Mouse (Mus musculus): ENCODE results near the gene Ensa.
"Not testable (repeated sequence)": the region's sequence is repeated elsewhere in the genome, so short reads cannot be mapped to it uniquely, and the experiment has no call there.

Gene Ensa

GRCm38 (mm10) chr3:95624628-95625503 lies at the start of gene Ensa:
Gene Ensa (plus strand): TSS chr3:95624993.
- peak; percentile 99 for DNase-seq

DNA sequence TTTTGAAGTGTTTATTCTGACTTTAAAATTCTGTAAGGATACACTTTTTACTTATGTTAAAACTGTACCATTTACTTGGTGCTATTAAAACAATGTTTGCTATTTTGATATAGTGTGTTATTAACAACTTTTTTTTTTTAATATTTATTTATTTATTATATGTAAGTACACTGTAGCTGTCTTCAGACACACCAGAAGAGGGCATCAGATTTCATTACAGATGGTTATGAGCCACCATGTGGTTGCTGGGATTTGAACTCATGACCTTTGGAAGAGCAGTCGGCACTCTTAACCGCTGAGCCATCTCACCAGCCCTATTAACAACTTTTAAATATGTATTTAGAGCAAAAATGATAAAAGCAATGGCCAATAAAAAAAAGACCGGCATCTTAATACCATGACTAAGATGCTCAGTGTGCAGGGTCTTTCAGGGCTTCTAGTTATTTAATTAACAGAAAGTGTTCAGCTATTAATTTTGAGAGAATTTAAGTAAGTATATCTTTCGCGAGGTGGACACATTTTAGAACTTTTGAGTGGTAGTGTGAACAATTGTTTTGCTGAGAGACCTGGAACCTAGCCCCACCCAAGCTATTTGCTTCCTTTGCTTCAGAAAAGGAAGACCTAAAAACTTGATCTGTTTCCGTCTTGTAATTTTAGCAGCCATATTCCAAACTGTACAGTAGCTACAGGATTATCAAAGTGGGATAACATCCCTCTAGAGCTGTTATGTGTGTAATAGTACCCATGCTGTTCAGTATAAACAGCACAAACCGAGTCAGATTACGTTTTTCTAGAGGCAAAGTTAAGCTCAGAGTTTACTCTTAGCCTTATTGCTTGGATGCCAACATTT lies 36.8 kb upstream of the Ensa start:
- DNase-seq = no peak

DNA sequence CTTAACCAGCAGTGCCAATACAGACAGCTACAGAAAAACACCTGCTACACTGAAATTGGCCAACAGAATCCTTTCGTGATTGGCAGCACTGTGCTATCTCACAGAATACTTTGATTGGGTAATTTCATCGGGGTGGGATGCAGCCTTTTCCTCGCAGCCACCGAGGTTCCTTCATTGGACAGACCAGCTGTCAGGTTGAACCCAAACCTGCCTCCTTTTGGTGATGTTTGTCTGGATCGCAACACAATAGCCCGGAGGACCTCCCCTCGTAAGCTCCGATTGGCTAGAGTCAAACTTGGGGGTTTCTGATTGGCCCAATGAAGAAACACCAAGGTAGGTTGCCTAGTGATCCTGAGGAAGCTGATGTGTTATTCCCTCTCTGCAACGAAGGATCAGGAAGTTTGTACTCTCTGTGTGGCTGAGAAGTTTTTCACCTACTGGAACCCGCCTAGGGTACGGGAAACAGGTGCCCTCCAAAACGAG lies 36.1 kb upstream of the Ensa start, which contains the start of gene Golph3l:
Golph3l (plus strand) TSS at position 331 of the 483 bp plus-strand sequence.
- DNase-seq = peak; percentile 99

DNA sequence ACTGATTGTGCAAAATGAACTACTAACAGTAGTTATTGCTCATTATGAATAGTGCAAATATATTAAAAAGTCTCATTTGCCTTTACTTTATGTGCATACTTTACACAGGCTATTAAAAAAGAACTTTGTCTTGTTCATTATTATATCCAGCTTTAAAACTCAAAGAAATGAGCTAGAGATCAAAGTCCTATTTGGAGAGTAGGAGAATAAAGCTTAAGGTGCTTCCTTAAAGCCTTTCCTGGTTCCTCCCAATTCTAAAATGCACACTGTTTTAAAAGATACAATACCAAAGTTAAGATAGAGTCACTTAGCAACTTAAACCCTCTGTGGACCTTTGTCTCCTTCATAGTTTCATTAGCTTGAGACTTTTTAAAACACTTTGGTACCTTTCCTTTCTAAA lies 26.1 kb upstream of the Ensa start:
- DNase-seq = no peak

GRCm38 (mm10) chr3:95601287-95601686 lies 23.5 kb upstream of the Ensa start:
- DNase-seq = no peak

DNA sequence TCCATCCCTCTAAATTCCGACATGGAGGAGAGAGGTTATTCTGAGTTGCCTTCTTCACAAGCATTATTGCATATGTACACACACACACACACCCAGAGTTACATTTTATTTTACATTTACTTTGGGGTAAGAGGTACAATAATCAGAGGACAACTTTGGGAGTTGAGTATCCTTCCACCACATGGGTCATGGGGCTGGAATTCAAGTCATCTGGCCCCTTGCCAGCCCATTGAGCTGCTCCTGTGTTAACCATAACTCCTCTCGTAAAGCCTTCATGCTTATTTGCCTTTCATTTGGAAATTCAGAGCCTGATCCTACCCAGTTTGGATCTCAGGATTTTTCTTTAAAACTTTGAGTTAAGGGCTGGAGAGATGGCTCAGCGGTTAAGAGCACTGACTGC lies 18.7 kb upstream of the Ensa start:
- no peak for DNase-seq

- no peak for DNase-seq
Observed at GRCm38 (mm10) chr3:95609195-95609594, 15.6 kb upstream of the Ensa start.

DNA sequence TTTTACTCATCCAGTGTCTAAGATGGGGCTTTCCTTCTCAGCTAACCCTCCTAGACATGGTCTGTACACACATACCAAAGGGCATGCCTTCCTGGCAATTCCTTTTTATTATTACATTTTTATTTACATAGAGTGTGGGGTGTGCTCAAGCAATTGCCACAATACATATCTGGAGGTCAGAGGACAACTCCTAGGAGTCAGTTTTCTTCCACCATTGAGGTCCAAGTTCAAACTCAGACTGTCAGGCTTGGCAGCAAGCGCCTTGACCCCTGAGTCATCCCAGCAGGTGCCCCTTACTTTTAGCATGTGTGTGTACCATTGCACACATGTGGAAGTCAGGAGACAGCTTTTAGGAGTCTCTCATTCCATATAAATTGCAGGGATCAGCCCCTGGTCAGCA lies 10.8 kb upstream of the Ensa start:
- DNase-seq = no peak

DNA sequence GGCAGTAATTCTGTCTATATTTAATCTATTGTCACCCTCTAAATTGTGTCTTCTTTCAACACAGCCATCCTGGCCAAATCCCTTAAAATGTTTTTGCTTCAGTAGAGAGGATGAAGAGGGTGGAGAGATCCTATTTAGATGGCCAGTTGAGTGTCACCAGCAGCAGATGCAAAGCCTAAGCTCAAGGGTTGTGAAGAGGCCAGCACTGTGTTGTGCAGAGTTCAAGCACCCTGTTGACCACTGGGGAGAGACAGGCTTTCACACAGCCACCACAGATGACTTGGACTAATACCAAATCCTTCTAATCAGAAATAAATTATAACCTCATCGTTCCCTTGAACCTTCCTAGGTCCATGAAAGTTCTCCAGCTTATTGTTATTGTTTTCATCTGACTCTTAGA lies 6.3 kb upstream of the Ensa start:
- no peak for DNase-seq

DNA sequence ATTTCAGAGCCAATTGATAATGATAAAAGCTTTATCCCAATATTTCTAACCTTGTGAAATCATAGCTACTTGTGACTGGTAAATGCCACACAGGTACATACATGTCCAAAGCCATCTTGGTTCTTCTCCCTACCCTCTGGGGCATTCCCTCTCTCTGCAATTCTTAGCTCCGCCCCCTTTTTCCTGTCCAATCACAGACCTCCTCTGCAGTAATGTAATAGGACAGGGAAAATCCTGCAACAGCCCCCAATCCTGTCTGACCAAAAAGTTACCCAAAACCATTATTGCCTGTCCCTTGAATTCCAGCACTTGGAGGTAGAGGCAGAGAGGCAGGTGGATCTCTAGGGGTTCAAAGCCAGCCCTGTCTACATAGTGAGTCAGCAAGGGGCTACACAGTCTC lies 3.6 kb upstream of the Ensa start:
- DNase-seq = no peak

DNA sequence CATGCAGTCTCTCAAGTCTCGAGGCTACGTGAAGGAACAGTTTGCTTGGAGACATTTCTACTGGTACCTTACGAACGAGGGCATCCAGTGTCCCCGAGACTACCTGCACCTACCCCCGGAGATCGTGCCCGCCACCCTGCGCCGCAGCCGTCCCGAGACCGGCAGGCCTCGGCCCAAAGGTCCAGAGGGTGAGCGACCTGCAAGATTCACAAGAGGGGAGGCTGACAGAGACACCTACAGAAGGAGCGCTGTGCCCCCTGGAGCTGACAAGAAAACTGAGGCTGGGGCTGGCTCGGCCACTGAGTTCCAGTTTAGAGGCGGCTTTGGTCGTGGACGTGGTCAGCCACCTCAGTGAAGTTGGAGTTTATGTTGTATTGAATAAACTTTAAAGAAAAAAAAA lies 2.4 kb upstream of the Ensa start:
- DNase-seq = not testable (repeated sequence)

- peak; percentile 44 for DNase-seq
Observed at GRCm38 (mm10) chr3:95623551-95623950, 1.2 kb upstream of the Ensa start.

- peak; percentile 61 for DNase-seq
Observed at GRCm38 (mm10) chr3:95623991-95624515, 740 bp upstream of the Ensa start.

DNA sequence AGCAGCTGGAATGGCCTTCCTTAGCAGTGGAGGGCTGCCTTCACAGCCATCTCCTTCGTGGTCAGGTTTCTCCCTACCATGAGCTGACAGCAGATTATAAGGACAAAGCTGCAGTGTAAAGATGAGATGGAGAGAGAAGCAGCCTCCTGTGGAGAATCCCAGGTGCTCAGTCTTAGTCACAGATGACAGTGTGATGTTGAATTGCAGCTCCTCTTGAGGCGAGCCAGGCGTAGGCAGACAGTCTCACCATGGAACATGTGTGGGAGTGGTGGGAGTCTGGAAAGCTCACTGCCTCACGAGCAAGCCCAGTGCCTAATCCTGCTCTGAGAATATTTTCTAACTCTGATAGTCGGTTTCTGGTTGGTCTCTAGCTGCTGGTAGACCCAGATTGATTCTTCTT lies 3.0 kb downstream of the Ensa start:
- DNase-seq = peak; percentile 50

- DNase-seq = peak; percentile 74
Observed at GRCm38 (mm10) chr3:95629755-95630154, 5.0 kb downstream of the Ensa start.

- DNase-seq = no peak
Observed at GRCm38 (mm10) chr3:95630856-95631255, 6.1 kb downstream of the Ensa start.

DNA sequence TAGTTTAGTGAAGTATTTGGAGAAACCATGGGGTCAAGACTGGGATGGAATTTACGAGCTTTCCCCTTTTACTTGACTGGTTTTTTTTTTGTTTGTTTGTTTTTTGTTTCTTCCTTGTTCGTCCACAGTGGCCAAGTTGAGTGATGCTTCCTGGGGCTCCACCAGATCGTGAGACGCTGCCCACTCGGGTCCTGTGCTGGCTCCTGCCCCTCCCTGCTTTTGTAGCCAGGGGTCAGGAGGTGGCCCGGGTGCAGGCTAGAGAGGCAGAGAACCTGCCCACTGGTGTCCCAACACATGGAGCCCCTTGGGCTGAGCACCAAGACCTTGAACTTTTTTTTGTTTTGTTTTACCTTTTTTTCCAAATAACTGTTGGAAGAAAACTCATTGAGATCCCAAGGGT lies 6.5 kb downstream of the Ensa start:
- DNase-seq = no peak

DNA sequence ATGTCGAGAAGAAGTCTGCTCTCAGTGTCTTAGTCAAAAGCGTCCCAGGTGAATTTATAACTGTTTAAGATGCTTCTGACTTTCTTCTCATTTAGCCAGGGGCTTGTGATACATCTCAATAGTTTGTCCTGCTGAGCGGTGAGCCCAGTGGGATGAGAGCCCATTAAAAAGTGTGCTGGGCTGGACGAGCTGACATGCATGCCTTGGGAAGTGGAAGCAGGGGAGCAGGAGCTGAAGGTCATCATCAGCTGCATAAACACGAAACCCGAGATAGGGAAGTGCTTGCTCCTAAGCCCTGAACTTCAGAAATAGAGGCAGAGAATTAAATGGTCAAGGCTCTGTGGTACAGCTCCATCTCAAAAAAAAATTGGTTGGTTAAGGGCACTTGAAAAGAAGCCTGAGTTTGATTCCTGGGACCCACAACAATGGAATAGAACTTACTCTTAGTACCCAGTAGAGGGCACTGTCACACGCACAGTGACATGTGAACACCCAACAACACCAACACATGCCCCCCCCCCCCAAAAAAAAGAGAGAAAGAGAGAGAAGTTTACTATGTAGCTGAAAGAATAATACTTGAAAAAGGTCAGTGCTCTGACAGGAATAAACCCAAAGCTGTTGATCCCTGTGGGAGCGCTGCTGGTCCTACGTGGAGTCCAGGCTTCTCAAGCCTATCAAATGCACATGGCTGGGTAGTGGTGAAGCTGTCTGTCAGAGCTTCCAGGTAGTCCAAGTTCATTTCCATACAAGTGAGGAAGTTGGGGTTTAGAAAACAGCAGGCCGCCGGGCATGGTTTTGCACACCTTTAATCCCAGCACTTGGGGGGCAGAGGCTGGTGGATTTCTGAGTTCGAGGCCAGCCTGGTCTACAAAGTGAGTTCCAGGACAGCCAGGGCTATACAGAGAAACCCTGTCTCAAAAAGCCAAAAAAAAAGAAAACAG lies 8.1 kb downstream of the Ensa start:
- no peak for DNase-seq

DNA sequence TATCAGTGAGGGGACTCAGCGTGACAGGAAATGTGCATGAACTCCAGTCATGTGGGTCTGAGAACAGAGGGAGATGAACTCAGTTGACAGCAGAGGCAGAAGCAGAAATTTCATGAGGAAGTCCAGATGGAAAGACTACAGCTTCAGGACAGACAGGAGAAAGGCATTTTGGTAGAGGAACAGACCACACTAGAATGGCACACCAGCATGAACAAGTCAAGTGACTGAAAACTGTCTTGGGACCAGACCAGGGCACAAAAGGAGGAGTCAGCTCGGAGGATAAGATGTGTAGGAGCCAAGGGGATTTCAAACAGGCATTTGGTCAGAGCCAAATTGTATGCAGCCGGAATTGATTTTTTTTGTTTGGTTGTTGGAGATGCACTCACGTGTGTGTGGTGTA lies 10.8 kb downstream of the Ensa start:
- no peak for DNase-seq

GRCm38 (mm10) chr3:95636072-95636471 lies 11.3 kb downstream of the Ensa start:
- no peak for DNase-seq

DNA sequence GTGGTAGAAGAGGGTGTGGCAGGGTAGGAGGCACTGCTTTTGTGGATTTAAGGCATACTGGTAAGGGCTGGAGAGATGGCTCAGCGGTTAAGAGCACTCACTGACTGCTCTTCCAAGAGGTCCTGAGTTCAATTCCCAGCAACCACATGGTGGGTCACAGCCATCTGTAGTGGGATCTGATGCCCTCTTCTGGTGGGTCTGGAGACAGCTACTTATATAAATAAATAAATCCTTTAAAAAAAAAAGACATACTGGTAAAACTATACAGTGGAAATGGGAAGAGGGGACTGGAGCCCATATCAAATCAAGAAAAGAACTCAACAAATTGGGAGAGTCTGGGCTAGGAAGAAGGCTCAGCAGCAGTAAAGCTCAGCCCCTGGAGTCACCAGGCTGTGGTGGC lies 14.9 kb downstream of the Ensa start:
- no peak for DNase-seq

DNA sequence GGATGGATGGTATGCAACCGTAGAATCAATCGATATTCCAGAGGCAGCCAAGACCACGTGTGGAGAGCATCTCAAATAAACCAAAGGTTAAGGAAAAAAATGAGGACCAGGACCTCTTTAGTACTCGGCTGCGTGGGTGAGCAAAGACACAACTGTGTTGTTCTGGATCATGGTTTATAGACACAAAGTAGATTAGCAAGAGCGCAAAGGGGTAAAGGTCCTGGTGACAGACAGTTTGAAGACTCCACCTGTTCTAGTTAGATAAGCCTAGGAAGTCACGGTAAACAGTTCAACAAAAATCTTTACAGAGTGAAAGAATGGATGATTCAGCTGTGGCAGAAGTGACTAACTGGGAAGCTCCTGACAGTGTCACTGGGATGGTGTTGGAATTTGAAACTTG lies 18.3 kb downstream of the Ensa start:
- DNase-seq = no peak

All from cerebellum, adult 9-10 months (tissue).